Mouse (Mus musculus) liver, adult 2 months (tissue): ENCODE data around the gene Pik3ca. TPM values are rescaled to one million over a fixed set of nuclear protein-coding genes. Genes with fewer than 3 reads are reported as not detected.

ENCODE experiments used
- DNase-seq: peaks from one replicate; pipeline ENCODE4 v3.0.0-alpha.2; 2011; ENCODE audit warnings: low read depth, low spot score; ENCODE audit errors: extremely low read depth
- H3K27ac ChIP-seq: fragments of 200-500 bp; replicated peaks from 2 replicates; pipeline ENCODE4 v1.5.1; 2012; ENCODE audit warnings: low read depth, mild to moderate bottlenecking, control low read depth, inconsistent platforms, low read length; ENCODE audit not compliant: insufficient read depth
- H3K27me3 ChIP-seq: fragments of 200-500 bp; 2 replicates; pipeline ENCODE4 v1.6.1; 2012; ENCODE audit warnings: mild to moderate bottlenecking, moderate library complexity, low read length, inconsistent platforms; ENCODE audit not compliant: control insufficient read depth, insufficient read depth
- H3K36me3 ChIP-seq: fragments of 200-500 bp; 2 replicates; pipeline ENCODE4 v1.6.1; 2012; ENCODE audit warnings: low read length, inconsistent platforms; ENCODE audit not compliant: control insufficient read depth, insufficient read depth
- H3K4me1 ChIP-seq: fragments of 200-500 bp; 2 replicates; pipeline ENCODE4 v1.6.1; 2011; ENCODE audit warnings: low read length; ENCODE audit not compliant: control insufficient read depth, insufficient read depth
- H3K4me3 ChIP-seq: fragments of 200-500 bp; 2 replicates; pipeline ENCODE4 v1.5.1; 2011; ENCODE audit warnings: low read depth, mild to moderate bottlenecking, control low read depth, low read length, moderate library complexity; ENCODE audit not compliant: insufficient read depth
- H3K79me2 ChIP-seq: fragments of 200-500 bp; 2 replicates; pipeline ENCODE4 v1.6.1; 2012; ENCODE audit warnings: inconsistent platforms, mild to moderate bottlenecking, low read length, moderate library complexity; ENCODE audit not compliant: control insufficient read depth, insufficient read depth
- H3K9ac ChIP-seq: fragments of 200-500 bp; 2 replicates; pipeline ENCODE4 v1.6.1; 2012; ENCODE audit warnings: low read depth, mild to moderate bottlenecking, control low read depth, inconsistent platforms, low read length
- CTCF ChIP-seq: fragments of 200-500 bp; IDR thresholded peaks from 2 replicates; pipeline ENCODE4 v1.5.1; 2011; ENCODE audit warnings: low read depth, low read length, control low read depth
- POLR2A ChIP-seq: fragments of 200-500 bp; IDR thresholded peaks from 2 replicates; pipeline ENCODE4 v1.6.1; 2011; ENCODE audit warnings: low read length, control low read depth; ENCODE audit not compliant: insufficient read depth; ENCODE audit errors: extremely low read depth
- WGBS: fragments of 180-500 bp; shearing (Covaris S2); methylation state at CpG from one replicate; pipeline ENCODE4 v1.1.7; 2018; 5-methylcytosine and 5-hydroxymethylcytosine counted together
- polyA plus RNA-seq: library from polyadenylated mRNA; depleted of rRNA; stranded (reverse); fragments of >200 nt; gene quantifications from 2 replicates; pipeline ENCODE4 v1.2.3, GENCODE M21; 2012
- total RNA-seq: library from RNA; depleted of rRNA; stranded (reverse); fragments of >200 nt; gene quantifications from 2 replicates; pipeline ENCODE4 v1.2.3, GENCODE M21; 2014

Gene Pik3ca
- total and polyA plus RNA-seq, 2 experiments, result 2.8 to 21.1 TPM

GRCm38 (mm10) chr3:32496711-32497070, 99.2 kb downstream of the Pik3ca start:
- no peak for TF ChIP-seq POLR2A
- no peak for TF ChIP-seq CTCF
- Histone ChIP-seq H3K79me2 (no peaks in the 10 kb centered on the region), H3K36me3 (no peaks in the 10 kb centered on the region), H3K27me3 (no peaks in the 10 kb centered on the region), H3K27ac (no peak overlapping the region), H3K9ac (no peak overlapping the region), H3K4me3 (no peak overlapping the region), H3K4me1 (peaks cover 16% of the 10 kb centered on the region)
- no peak for DNase-seq
- 87% methylated on average over 1 of the region's 1 CpGs for WGBS

- H3K4me1 ChIP-seq, result peaks cover 2% of the 10 kb centered on the region
- WGBS, result 97% methylated on average over 2 of the region's 2 CpGs
- no peaks in the 10 kb centered on the region for H3K79me2 ChIP-seq
- no peaks in the 10 kb centered on the region for H3K27me3 ChIP-seq
- TF ChIP-seq POLR2A (no peak), CTCF (no peak)
- H3K4me3 ChIP-seq, result no peak overlapping the region
- no peak for DNase-seq
- H3K9ac ChIP-seq, result no peak overlapping the region
- no peaks in the 10 kb centered on the region for H3K36me3 ChIP-seq
- H3K27ac ChIP-seq, result no peak overlapping the region
These were observed 102.9 kb downstream of the Pik3ca start for GRCm38 (mm10) chr3:32500346-32500745.

- Histone ChIP-seq H3K4me3 (no peak overlapping the region), H3K9ac (no peak overlapping the region), H3K36me3 (no peaks in the 10 kb centered on the region), H3K27me3 (no peaks in the 10 kb centered on the region), H3K4me1 (no peaks in the 10 kb centered on the region; the same call in 1 of the 2 replicates), H3K27ac (no peak overlapping the region), H3K79me2 (no peaks in the 10 kb centered on the region)
- TF ChIP-seq POLR2A (no peak), CTCF (no peak)
- WGBS, result 85% methylated on average over 3 of the region's 3 CpGs
- no peak for DNase-seq
These were observed 108.4 kb downstream of the Pik3ca start for GRCm38 (mm10) chr3:32505841-32506240.

GRCm38 (mm10) chr3:32506366-32507225, 109.1 kb downstream of the Pik3ca start:
- no peak overlapping the region for H3K4me3 ChIP-seq
- H3K9ac ChIP-seq, result no peak overlapping the region
- TF ChIP-seq CTCF (no peak), POLR2A (no peak)
- no peaks in the 10 kb centered on the region for H3K36me3 ChIP-seq
- WGBS, result 78% methylated on average over 11 of the region's 11 CpGs
- no peaks in the 10 kb centered on the region for H3K27me3 ChIP-seq
- peaks cover 1% of the 10 kb centered on the region; the same call in 1 of the 2 replicates for H3K79me2 ChIP-seq
- H3K4me1 ChIP-seq, result peaks cover 1% of the 10 kb centered on the region; the same call in 1 of the 2 replicates
- H3K27ac ChIP-seq, result no peak overlapping the region
- DNase-seq, result no peak

GRCm38 (mm10) chr3:32508666-32509324, 111.3 kb downstream of the Pik3ca start:
- peaks cover 2% of the 10 kb centered on the region; the same call in 1 of the 2 replicates for H3K4me1 ChIP-seq
- peaks cover 3% of the 10 kb centered on the region; the same call in 1 of the 2 replicates for H3K79me2 ChIP-seq
- H3K9ac ChIP-seq, result no peak overlapping the region
- WGBS, result 6% methylated on average over 17 of the region's 17 CpGs
- no peak overlapping the region for H3K4me3 ChIP-seq
- no peaks in the 10 kb centered on the region for H3K27me3 ChIP-seq
- peak; percentile 36 for DNase-seq
- peaks cover 4% of the 10 kb centered on the region; the same call in 1 of the 2 replicates for H3K36me3 ChIP-seq
- TF ChIP-seq CTCF (peak; percentile 70), POLR2A (no peak)
- no peak overlapping the region for H3K27ac ChIP-seq
